Mouse (Mus musculus): ENCODE measurements at regions not wholly inside any gene's neighbourhood (a gene's known extent, or its start where the extent isn't known, plus 50 kb on each side); places are given as distances from the start of the nearest gene placed in this dataset.

- Histone ChIP-seq H3K36me3 (no peaks in the 10 kb centered on the region), H3K27me3 (no peaks in the 10 kb centered on the region)
Observed at GRCm38 (mm10) chr8:30952818-30953217, 2475.7 kb upstream of the 5930422O12Rik start.

DNA sequence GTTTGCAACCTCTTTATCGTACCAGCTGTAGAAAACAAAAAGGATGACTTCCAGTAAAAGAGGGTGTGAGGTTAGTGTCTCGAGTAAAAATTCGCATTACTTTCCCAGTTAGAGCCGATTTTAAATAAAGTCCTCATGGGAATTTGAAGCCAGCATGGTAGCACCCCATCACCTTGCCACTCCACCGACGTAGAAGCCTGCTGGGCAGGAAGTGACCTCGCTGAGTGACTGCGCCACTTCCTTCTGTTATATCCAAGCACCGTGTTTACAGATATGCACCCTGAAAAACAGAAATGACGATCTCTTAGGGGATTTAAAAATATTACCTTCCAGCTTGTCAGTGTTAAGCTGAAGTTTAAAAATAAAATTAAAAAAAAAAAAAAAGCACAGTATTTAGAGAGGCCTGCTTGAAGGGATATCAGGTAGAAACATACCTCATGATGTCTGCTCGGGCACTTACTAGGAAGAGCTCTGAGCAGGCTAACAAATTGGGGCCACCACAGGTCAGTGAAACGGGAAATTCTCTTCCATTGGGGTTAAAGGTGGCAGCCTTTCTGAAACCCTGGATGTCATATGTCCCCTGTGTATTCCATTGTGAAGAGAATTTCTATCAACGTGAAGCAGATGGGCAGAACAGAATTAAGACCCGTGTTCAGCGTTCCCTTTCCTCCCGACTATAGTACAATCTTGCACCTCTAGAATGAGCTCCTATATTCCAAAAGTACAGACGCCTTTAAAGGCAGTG lies 2468.9 kb upstream of the 5930422O12Rik start:
- H3K4me3 ChIP-seq = peak overlapping the region; percentile 39
- H3K9me3 ChIP-seq (replicated peaks) = no peaks in the 10 kb centered on the region
- no peaks in the 10 kb centered on the region for H3K27me3 ChIP-seq
- H3K9ac ChIP-seq = no peak overlapping the region
- no peak for ATAC-seq (replicated peaks; ENCODE audit: insufficient number of reproducible peaks, insufficient read depth, low FRiP score, low read depth)
- H3K4me2 ChIP-seq = peak overlapping the region; percentile 62
- H3K4me1 ChIP-seq (replicated peaks) = peaks cover 11% of the 10 kb centered on the region
- H3K36me3 ChIP-seq = no peaks in the 10 kb centered on the region
- no peak overlapping the region for H3K27ac ChIP-seq
- 43% methylated on average over 17 of the region's 17 CpGs for WGBS

More at GRCm38 (mm10) chr8:30952818-30953217, 2475.7 kb upstream of the 5930422O12Rik start:
- no peaks in the 10 kb centered on the region for H3K9me3 ChIP-seq (replicated peaks)
- no peak overlapping the region for H3K4me3 ChIP-seq
- no peak for ATAC-seq (replicated peaks; ENCODE audit: insufficient number of reproducible peaks, insufficient read depth, low FRiP score, low read depth)
- no peak overlapping the region for H3K27ac ChIP-seq
- no peak overlapping the region for H3K9ac ChIP-seq
- H3K4me1 ChIP-seq (replicated peaks) = 0 out of 2 replicates have a peak, but pooled peaks cover under 1% of the 10 kb centered on the region
- no peak overlapping the region for H3K4me2 ChIP-seq

GRCm38 (mm10) chr8:30960486-30960885 lies 2468.0 kb upstream of the 5930422O12Rik start:
- 76% methylated on average over 8 of the region's 8 CpGs for WGBS
- no peak overlapping the region for H3K9ac ChIP-seq
- no peaks in the 10 kb centered on the region for H3K36me3 ChIP-seq
- H3K27ac ChIP-seq = no peak overlapping the region
- ATAC-seq (replicated peaks; ENCODE audit: insufficient number of reproducible peaks, insufficient read depth, low FRiP score, low read depth) = no peak
- H3K4me2 ChIP-seq = no peak overlapping the region
- no peak overlapping the region for H3K4me3 ChIP-seq
- peaks cover 11% of the 10 kb centered on the region for H3K4me1 ChIP-seq (replicated peaks)
- no peaks in the 10 kb centered on the region for H3K27me3 ChIP-seq
- H3K9me3 ChIP-seq (replicated peaks) = no peaks in the 10 kb centered on the region

GRCm38 (mm10) chr8:30962207-30962606 lies 2466.3 kb upstream of the 5930422O12Rik start:
- Histone ChIP-seq H3K27me3 (no peaks in the 10 kb centered on the region), H3K4me1 (replicated peaks) (peaks cover 11% of the 10 kb centered on the region), H3K4me3 (no peak overlapping the region), H3K9ac (no peak overlapping the region), H3K27ac (no peak overlapping the region), H3K9me3 (replicated peaks) (no peaks in the 10 kb centered on the region), H3K4me2 (no peak overlapping the region), H3K36me3 (no peaks in the 10 kb centered on the region)
- no peak for ATAC-seq (replicated peaks; ENCODE audit: insufficient number of reproducible peaks, insufficient read depth, low FRiP score, low read depth)
- 48% methylated on average over 3 of the region's 3 CpGs for WGBS

- Histone ChIP-seq H3K4me3 (no peak overlapping the region), H3K9ac (no peak overlapping the region), H3K27ac (0 out of 2 replicates have a peak overlapping the region, but pooled peaks have one; percentile 5), H3K4me1 (replicated peaks) (no peaks in the 10 kb centered on the region), H3K27me3 (no peaks in the 10 kb centered on the region), H3K9me3 (replicated peaks) (no peaks in the 10 kb centered on the region), H3K36me3 (no peaks in the 10 kb centered on the region), H3K4me2 (no peak overlapping the region)
- ATAC-seq (replicated peaks; ENCODE audit: insufficient number of reproducible peaks, insufficient read depth, low FRiP score, low read depth) = no peak
- WGBS = 48% methylated on average over 2 of the region's 2 CpGs
Observed at GRCm38 (mm10) chr8:30982814-30983213, 2445.7 kb upstream of the 5930422O12Rik start.

DNA sequence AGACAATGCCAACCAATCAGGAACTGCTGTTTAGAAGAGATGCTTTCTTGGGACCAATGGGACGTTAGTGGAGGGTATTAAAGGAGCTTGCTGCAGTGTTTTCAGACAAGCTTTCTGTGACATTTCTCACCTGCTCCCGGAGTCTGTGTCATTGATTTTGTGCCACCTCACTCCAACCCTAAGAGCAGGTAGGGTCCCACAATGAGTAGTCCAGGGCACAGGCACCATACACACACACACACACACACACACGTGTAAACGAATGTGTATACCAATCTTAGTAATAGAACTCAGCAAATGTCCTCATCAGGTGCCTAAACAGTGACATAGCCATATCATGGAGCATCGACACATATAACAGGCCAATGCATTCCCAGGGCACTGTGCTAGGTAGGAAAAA lies 2440.5 kb upstream of the 5930422O12Rik start:
- ATAC-seq (replicated peaks; ENCODE audit: insufficient number of reproducible peaks, insufficient read depth, low FRiP score, low read depth) = no peak
- 65% methylated on average over 5 of the region's 5 CpGs for WGBS
- H3K27me3 ChIP-seq = no peaks in the 10 kb centered on the region
- no peaks in the 10 kb centered on the region for H3K36me3 ChIP-seq
- no peak overlapping the region for H3K4me2 ChIP-seq
- no peak overlapping the region for H3K9ac ChIP-seq
- no peaks in the 10 kb centered on the region for H3K9me3 ChIP-seq (replicated peaks)
- H3K4me3 ChIP-seq = no peak overlapping the region
- H3K4me1 ChIP-seq (replicated peaks) = no peaks in the 10 kb centered on the region
- H3K27ac ChIP-seq = no peak overlapping the region

- H3K4me2 ChIP-seq = no peak overlapping the region
- H3K4me3 ChIP-seq = no peak overlapping the region
- WGBS = 69% methylated on average over 9 of the region's 9 CpGs
- no peak for ATAC-seq (replicated peaks; ENCODE audit: insufficient number of reproducible peaks, insufficient read depth, low FRiP score, low read depth)
- no peaks in the 10 kb centered on the region for H3K9me3 ChIP-seq (replicated peaks)
- H3K36me3 ChIP-seq = no peaks in the 10 kb centered on the region
- peaks cover 9% of the 10 kb centered on the region; the same call in 1 of the 2 replicates for H3K4me1 ChIP-seq (replicated peaks)
- no peak overlapping the region for H3K27ac ChIP-seq
- H3K27me3 ChIP-seq = no peaks in the 10 kb centered on the region
- no peak overlapping the region for H3K9ac ChIP-seq
Observed at GRCm38 (mm10) chr8:30998657-30999056, 2429.9 kb upstream of the 5930422O12Rik start.

GRCm38 (mm10) chr8:31000120-31000519 lies 2428.4 kb upstream of the 5930422O12Rik start:
- no peak for ATAC-seq (replicated peaks; ENCODE audit: insufficient number of reproducible peaks, insufficient read depth, low FRiP score, low read depth)
- no peak overlapping the region for H3K9ac ChIP-seq
- 77% methylated on average over 6 of the region's 6 CpGs for WGBS

GRCm38 (mm10) chr8:31001980-31002730 lies 2426.4 kb upstream of the 5930422O12Rik start:
- Histone ChIP-seq H3K4me1 (replicated peaks) (peaks cover 9% of the 10 kb centered on the region; the same call in 1 of the 2 replicates), H3K4me2 (0 out of 2 replicates have a peak overlapping the region, but pooled peaks have one; percentile 14), H3K9ac (no peak overlapping the region), H3K27me3 (no peaks in the 10 kb centered on the region), H3K9me3 (replicated peaks) (no peaks in the 10 kb centered on the region), H3K4me3 (no peak overlapping the region), H3K36me3 (no peaks in the 10 kb centered on the region), H3K27ac (peak overlapping the region; percentile 58)
- ATAC-seq (replicated peaks; ENCODE audit: insufficient number of reproducible peaks, insufficient read depth, low FRiP score, low read depth) = no peak; the same call in 1 of the 2 replicates
- 27% methylated on average over 5 of the region's 5 CpGs for WGBS

More at GRCm38 (mm10) chr8:31000120-31000519, 2428.4 kb upstream of the 5930422O12Rik start:
- Histone ChIP-seq H3K4me1 (replicated peaks) (peaks cover 9% of the 10 kb centered on the region; the same call in 1 of the 2 replicates), H3K4me2 (no peak overlapping the region), H3K9me3 (replicated peaks) (no peaks in the 10 kb centered on the region), H3K36me3 (no peaks in the 10 kb centered on the region), H3K4me3 (no peak overlapping the region), H3K27me3 (no peaks in the 10 kb centered on the region), H3K27ac (no peak overlapping the region)

- Histone ChIP-seq H3K4me2 (no peak overlapping the region), H3K9ac (no peak overlapping the region), H3K4me1 (replicated peaks) (peaks cover 4% of the 10 kb centered on the region; the same call in 1 of the 2 replicates), H3K9me3 (replicated peaks) (no peaks in the 10 kb centered on the region), H3K36me3 (no peaks in the 10 kb centered on the region), H3K27me3 (no peaks in the 10 kb centered on the region), H3K27ac (no peak overlapping the region), H3K4me3 (no peak overlapping the region)
- ATAC-seq (replicated peaks; ENCODE audit: insufficient number of reproducible peaks, insufficient read depth, low FRiP score, low read depth) = no peak
- 45% methylated on average over 8 of the region's 8 CpGs for WGBS
Observed at GRCm38 (mm10) chr8:31008309-31008708, 2420.2 kb upstream of the 5930422O12Rik start.

GRCm38 (mm10) chr8:31012068-31012467 lies 2416.4 kb upstream of the 5930422O12Rik start:
- peaks cover 4% of the 10 kb centered on the region; the same call in 1 of the 2 replicates for H3K4me1 ChIP-seq (replicated peaks)
- WGBS = 69% methylated on average over 11 of the region's 11 CpGs
- no peaks in the 10 kb centered on the region for H3K27me3 ChIP-seq
- H3K9ac ChIP-seq = no peak overlapping the region
- no peak overlapping the region for H3K4me2 ChIP-seq
- H3K27ac ChIP-seq = no peak overlapping the region
- no peak for ATAC-seq (replicated peaks; ENCODE audit: insufficient number of reproducible peaks, insufficient read depth, low FRiP score, low read depth)
- no peaks in the 10 kb centered on the region for H3K9me3 ChIP-seq (replicated peaks)
- no peak overlapping the region for H3K4me3 ChIP-seq
- H3K36me3 ChIP-seq = no peaks in the 10 kb centered on the region

All from heart, embryonic 15.5 days (tissue).